ENCODE assay signal across 22 mouse cellular contexts in genomic region chr10:92103887-92104286, GRCm38 (mm10).
DNase-seq lines count a peak whose midpoint lies in the region; ATAC-seq lines count a peak whose summit lies in the region.
"Had no signal": no experiment of that assay in that cellular context is flagged by ENCODE, and none has a peak within 500 bp of the region (broad histone marks: within the 10 kb centered on the region; RNA-seq: fewer than 3 reads in every experiment).

No protein-coding gene starts in this region.

- no peak overlapping the region for H3K4me3 ChIP-seq in heart, embryonic 12.5 days
- H3K4me3 ChIP-seq in hindbrain, embryonic 13.5 days, result no peak overlapping the region
- H3K4me3 ChIP-seq in hindbrain, embryonic 16.5 days (ENCODE audit: low read length), result no peak overlapping the region
- no peak overlapping the region for H3K4me3 ChIP-seq in midbrain, embryonic 15.5 days
- no peak overlapping the region for H3K4me3 ChIP-seq in limb, embryonic 10.5 days
- H3K4me3 ChIP-seq in intestine, embryonic 15.5 days (replicated peaks), result no peak overlapping the region
- H3K4me3 ChIP-seq: limb, embryonic 12.5 days had no signal

- H3K9ac ChIP-seq in heart, embryonic 12.5 days, result no peak overlapping the region
- peak overlapping the region; percentile 36; the same call in 1 of the 2 replicates for H3K9ac ChIP-seq in hindbrain, embryonic 13.5 days
- no peak overlapping the region for H3K9ac ChIP-seq in hindbrain, embryonic 16.5 days (ENCODE audit: low read depth, low read length)
- no peak overlapping the region for H3K9ac ChIP-seq in midbrain, embryonic 15.5 days
- H3K9ac ChIP-seq in intestine, embryonic 15.5 days, result no peak overlapping the region
- H3K9ac ChIP-seq: limb, embryonic 12.5 days; liver, postnatal 0 days had no signal

- no peak for DNase-seq in heart, adult 8-10 months (ENCODE audit: low spot score)
- no peak for DNase-seq in Muller cell, postnatal 12 days (ENCODE audit: inconsistent ontology term)
- no peak for DNase-seq in limb, embryonic 10.5 days (ENCODE audit: low spot score)
- DNase-seq: adrenal gland, postnatal 10 days; B cell, adult 2 months; cerebellum, adult 9-10 months; gastrocnemius, postnatal 36 days; heart, postnatal 10 days; kidney, adult 9 months; kidney, postnatal 14 days; liver, postnatal 0 days; lung, postnatal 10 days; thymus, postnatal 14 days had no signal

- H3K4me1 ChIP-seq in heart, embryonic 12.5 days (replicated peaks), result 0 out of 2 replicates have a peak, but pooled peaks cover 6% of the 10 kb centered on the region
- peaks cover 25% of the 10 kb centered on the region for H3K4me1 ChIP-seq in hindbrain, embryonic 13.5 days (replicated peaks)
- peaks cover 2% of the 10 kb centered on the region; the same call in 1 of the 2 replicates for H3K4me1 ChIP-seq in hindbrain, embryonic 16.5 days (ENCODE audit: control insufficient read depth, insufficient read depth, low read depth, low read length)
- peaks cover 31% of the 10 kb centered on the region for H3K4me1 ChIP-seq in midbrain, embryonic 15.5 days
- H3K4me1 ChIP-seq in limb, embryonic 10.5 days, result no peaks in the 10 kb centered on the region
- H3K4me1 ChIP-seq in intestine, embryonic 15.5 days (replicated peaks), result no peaks in the 10 kb centered on the region
- H3K4me1 ChIP-seq: limb, embryonic 12.5 days had no signal

- no peaks in the 10 kb centered on the region for H3K9me3 ChIP-seq in heart, embryonic 12.5 days (replicated peaks)
- H3K9me3 ChIP-seq in hindbrain, embryonic 13.5 days, result no peaks in the 10 kb centered on the region
- no peaks in the 10 kb centered on the region for H3K9me3 ChIP-seq in hindbrain, embryonic 16.5 days (ENCODE audit: control insufficient read depth, low read length)
- H3K9me3 ChIP-seq in midbrain, embryonic 15.5 days, result no peaks in the 10 kb centered on the region
- no peaks in the 10 kb centered on the region for H3K9me3 ChIP-seq in limb, embryonic 10.5 days (replicated peaks)
- H3K9me3 ChIP-seq in intestine, embryonic 15.5 days, result no peaks in the 10 kb centered on the region
- H3K9me3 ChIP-seq: limb, embryonic 12.5 days had no signal

- no peaks in the 10 kb centered on the region for H3K27me3 ChIP-seq in heart, embryonic 12.5 days (replicated peaks)
- H3K27me3 ChIP-seq in hindbrain, embryonic 13.5 days, result no peaks in the 10 kb centered on the region
- no peaks in the 10 kb centered on the region for H3K27me3 ChIP-seq in hindbrain, embryonic 16.5 days (replicated peaks; ENCODE audit: control insufficient read depth, insufficient read depth, low read length)
- H3K27me3 ChIP-seq in midbrain, embryonic 15.5 days (replicated peaks), result no peaks in the 10 kb centered on the region
- H3K27me3 ChIP-seq in limb, embryonic 10.5 days (ENCODE audit: low read depth, poor library complexity, severe bottlenecking), result no peaks in the 10 kb centered on the region
- no peaks in the 10 kb centered on the region for H3K27me3 ChIP-seq in intestine, embryonic 15.5 days (replicated peaks)
- H3K27me3 ChIP-seq: CH12.LX; limb, embryonic 12.5 days had no signal

- ATAC-seq in heart, embryonic 12.5 days (ENCODE audit: insufficient number of reproducible peaks, low FRiP score), result no peak
- no peak for ATAC-seq in hindbrain, embryonic 13.5 days (ENCODE audit: low FRiP score)
- ATAC-seq in hindbrain, embryonic 16.5 days, result no peak
- ATAC-seq in midbrain, embryonic 15.5 days (replicated peaks), result no peak
- no peak for ATAC-seq in intestine, embryonic 15.5 days
- ATAC-seq: liver, postnatal 0 days had no signal

- H3K36me3 ChIP-seq in heart, embryonic 12.5 days, result no peaks in the 10 kb centered on the region
- H3K36me3 ChIP-seq in hindbrain, embryonic 13.5 days, result peaks cover 21% of the 10 kb centered on the region
- H3K36me3 ChIP-seq in hindbrain, embryonic 16.5 days (ENCODE audit: control insufficient read depth, insufficient read depth, low read length), result no peaks in the 10 kb centered on the region
- peaks cover 5% of the 10 kb centered on the region; the same call in 1 of the 2 replicates for H3K36me3 ChIP-seq in midbrain, embryonic 15.5 days (replicated peaks)
- no peaks in the 10 kb centered on the region for H3K36me3 ChIP-seq in limb, embryonic 10.5 days
- H3K36me3 ChIP-seq in intestine, embryonic 15.5 days, result no peaks in the 10 kb centered on the region
- H3K36me3 ChIP-seq: G1E; limb, embryonic 12.5 days had no signal

- H3K27ac ChIP-seq in heart, embryonic 12.5 days (ENCODE audit: poor library complexity, severe bottlenecking), result no peak overlapping the region
- H3K27ac ChIP-seq in hindbrain, embryonic 13.5 days, result peak overlapping the region; percentile 83
- peak overlapping the region; percentile 61 for H3K27ac ChIP-seq in hindbrain, embryonic 16.5 days (ENCODE audit: low read depth, low read length)
- peak overlapping the region; percentile 65 for H3K27ac ChIP-seq in midbrain, embryonic 15.5 days
- H3K27ac ChIP-seq in limb, embryonic 10.5 days, result no peak overlapping the region
- no peak overlapping the region for H3K27ac ChIP-seq in intestine, embryonic 15.5 days
- H3K27ac ChIP-seq: limb, embryonic 12.5 days had no signal

- WGBS in heart, embryonic 12.5 days, result 20% methylated on average over 9 of the region's 9 CpGs
- WGBS in hindbrain, embryonic 13.5 days, result 46% methylated on average over 9 of the region's 9 CpGs
- 45% methylated on average over 9 of the region's 9 CpGs for WGBS in hindbrain, embryonic 16.5 days
- 40% methylated on average over 9 of the region's 9 CpGs for WGBS in midbrain, embryonic 15.5 days
- WGBS in limb, embryonic 10.5 days, result 71% methylated on average over 9 of the region's 9 CpGs
- WGBS in intestine, embryonic 15.5 days, result 67% methylated on average over 9 of the region's 9 CpGs

- H3K4me2 ChIP-seq in heart, embryonic 12.5 days, result peak overlapping the region; percentile 3; the same call in 1 of the 2 replicates
- no peak overlapping the region; the same call in 1 of the 2 replicates for H3K4me2 ChIP-seq in hindbrain, embryonic 13.5 days
- no peak overlapping the region for H3K4me2 ChIP-seq in hindbrain, embryonic 16.5 days (ENCODE audit: low read length)
- H3K4me2 ChIP-seq in midbrain, embryonic 15.5 days, result no peak overlapping the region
- no peak overlapping the region for H3K4me2 ChIP-seq in intestine, embryonic 15.5 days (replicated peaks)
- H3K4me2 ChIP-seq: limb, embryonic 12.5 days; liver, embryonic 11.5 days had no signal

Comparison
In these comparisons a context has a peak if more than half of its experiments do, and no peak if none do; other contexts are left out.
1. H3K27ac ChIP-seq: peak in hindbrain, embryonic 13.5 days (single experiment), hindbrain, embryonic 16.5 days (single experiment) and midbrain, embryonic 15.5 days (single experiment); none in heart, embryonic 12.5 days (single experiment), limb, embryonic 10.5 days (single experiment) and intestine, embryonic 15.5 days (single experiment).